Mouse (Mus musculus) embryonic facial prominence, embryonic 12.5 days (tissue): ENCODE measurements around the gene Znrf3. TPM values are rescaled to one million over a fixed set of nuclear protein-coding genes. Genes with fewer than 3 reads are reported as not detected.

Experiments used
- ATAC-seq: fragments of 200-750 bp; cut with Nextera tagmentation; 2 replicates; pipeline ENCODE4 v1.8.0; 2017; ENCODE audit not compliant: insufficient number of reproducible peaks, insufficient read depth, low FRiP score, low TSS enrichment
- H3K27ac ChIP-seq: fragments of 300-500 bp; sonication (generic); 2 replicates; pipeline ENCODE4 v1.5.1; 2016; ENCODE audit warnings: mild to moderate bottlenecking
- H3K27me3 ChIP-seq: fragments of 300-500 bp; sonication (generic); 2 replicates; pipeline ENCODE4 v1.6.1; 2016; ENCODE audit warnings: mild to moderate bottlenecking, moderate library complexity
- H3K36me3 ChIP-seq: fragments of 300-500 bp; sonication (generic); 2 replicates; pipeline ENCODE4 v1.6.1; 2016; ENCODE audit warnings: mild to moderate bottlenecking
- H3K4me1 ChIP-seq: fragments of 300-500 bp; sonication (generic); 2 replicates; pipeline ENCODE4 v1.6.1; 2016
- H3K4me2 ChIP-seq: fragments of 300-500 bp; sonication (generic); replicated peaks from 2 replicates; pipeline ENCODE4 v1.6.1; 2016; ENCODE audit warnings: mild to moderate bottlenecking, moderate library complexity
- H3K4me3 ChIP-seq: fragments of 300-500 bp; sonication (generic); 2 replicates; pipeline ENCODE4 v1.5.1; 2016; ENCODE audit warnings: mild to moderate bottlenecking
- H3K9ac ChIP-seq: fragments of 300-500 bp; sonication (generic); 2 replicates; pipeline ENCODE4 v1.6.1; 2016; ENCODE audit warnings: mild to moderate bottlenecking, moderate library complexity
- H3K9me3 ChIP-seq: fragments of 300-500 bp; sonication (generic); 2 replicates; pipeline ENCODE4 v1.6.1; 2016; ENCODE audit warnings: mild to moderate bottlenecking, moderate library complexity
- whole genome bisulfite sequencing: fragments of 180-500 bp; shearing (Covaris S2); methylation state at CpG from one replicate; pipeline ENCODE4 v1.1.7; 2016; 5-methylcytosine and 5-hydroxymethylcytosine counted together
- polyA plus RNA-seq: library from polyadenylated mRNA; unstranded; fragments of >200 nt; fragmentation: Nextera tagmentation; extraction: Ambion mirVana; gene quantifications from 2 replicates; pipeline ENCODE4 v1.2.1, GENCODE M21; 2016

Gene Znrf3
- polyA plus RNA-seq, 1 experiment from 2014 or later = 12.2 TPM

- H3K9me3 ChIP-seq = no peaks in the 10 kb centered on the region
- no peak overlapping the region for H3K4me2 ChIP-seq
- ATAC-seq = no peak
- H3K4me1 ChIP-seq = no peaks in the 10 kb centered on the region
- H3K27me3 ChIP-seq = no peaks in the 10 kb centered on the region
- H3K9ac ChIP-seq = no peak overlapping the region
- H3K27ac ChIP-seq = no peak overlapping the region
- H3K36me3 ChIP-seq = no peaks in the 10 kb centered on the region
- no peak overlapping the region for H3K4me3 ChIP-seq
These were observed 140.1 kb downstream of the Znrf3 start for GRCm38 (mm10) chr11:5304526-5304925.

GRCm38 (mm10) chr11:5298007-5298372 lies 146.7 kb downstream of the Znrf3 start:
- ATAC-seq = no peak
- Histone ChIP-seq H3K4me1 (peaks cover 28% of the 10 kb centered on the region), H3K9me3 (no peaks in the 10 kb centered on the region), H3K4me3 (no peak overlapping the region), H3K4me2 (0 out of 2 replicates have a peak overlapping the region, but pooled peaks have one; percentile 18), H3K36me3 (no peaks in the 10 kb centered on the region), H3K27me3 (no peaks in the 10 kb centered on the region), H3K9ac (no peak overlapping the region), H3K27ac (no peak overlapping the region)
- WGBS = 25% methylated on average over 1 of the region's 1 CpGs

- Histone ChIP-seq H3K27ac (0 out of 2 replicates have a peak overlapping the region, but pooled peaks have one; percentile 18), H3K4me3 (no peak overlapping the region), H3K4me2 (peak overlapping the region; percentile 18; the same call in 1 of the 2 replicates), H3K36me3 (no peaks in the 10 kb centered on the region), H3K9me3 (no peaks in the 10 kb centered on the region), H3K9ac (no peak overlapping the region), H3K4me1 (peaks cover 28% of the 10 kb centered on the region), H3K27me3 (no peaks in the 10 kb centered on the region)
- ATAC-seq = peak; percentile 64; the same call in 1 of the 2 replicates
- 10% methylated on average over 13 of the region's 13 CpGs for WGBS
These were observed 147.3 kb downstream of the Znrf3 start for GRCm38 (mm10) chr11:5297148-5298006.

- ATAC-seq = no peak
- 0 out of 2 replicates have a peak overlapping the region, but pooled peaks have one; percentile 18 for H3K27ac ChIP-seq
- H3K9me3 ChIP-seq = no peaks in the 10 kb centered on the region
These were observed 148.0 kb downstream of the Znrf3 start for GRCm38 (mm10) chr11:5296576-5297115.

GRCm38 (mm10) chr11:5294805-5295204 lies 149.8 kb downstream of the Znrf3 start:
- Histone ChIP-seq H3K36me3 (no peaks in the 10 kb centered on the region), H3K27me3 (no peaks in the 10 kb centered on the region), H3K4me2 (no peak overlapping the region), H3K4me3 (no peak overlapping the region), H3K4me1 (peaks cover 28% of the 10 kb centered on the region), H3K9ac (no peak overlapping the region), H3K9me3 (no peaks in the 10 kb centered on the region), H3K27ac (no peak overlapping the region)
- 82% methylated on average over 3 of the region's 3 CpGs for WGBS
- ATAC-seq = no peak

More at GRCm38 (mm10) chr11:5296576-5297115, 148.0 kb downstream of the Znrf3 start:
- H3K36me3 ChIP-seq = no peaks in the 10 kb centered on the region
- H3K4me2 ChIP-seq = no peak overlapping the region
- no peaks in the 10 kb centered on the region for H3K27me3 ChIP-seq
- H3K4me3 ChIP-seq = no peak overlapping the region
- H3K9ac ChIP-seq = no peak overlapping the region
- H3K4me1 ChIP-seq = peaks cover 28% of the 10 kb centered on the region
- 32% methylated on average over 2 of the region's 2 CpGs for WGBS

GRCm38 (mm10) chr11:5290691-5291090 lies 154.0 kb downstream of the Znrf3 start:
- H3K4me2 ChIP-seq = no peak overlapping the region
- H3K9me3 ChIP-seq = no peaks in the 10 kb centered on the region
- H3K27ac ChIP-seq = no peak overlapping the region
- ATAC-seq = no peak
- no peak overlapping the region for H3K9ac ChIP-seq
- no peaks in the 10 kb centered on the region for H3K27me3 ChIP-seq
- H3K4me3 ChIP-seq = no peak overlapping the region
- H3K4me1 ChIP-seq = no peaks in the 10 kb centered on the region
- H3K36me3 ChIP-seq = peaks cover 25% of the 10 kb centered on the region
- 14% methylated on average over 5 of the region's 5 CpGs for WGBS

GRCm38 (mm10) chr11:5289826-5290580 lies 154.6 kb downstream of the Znrf3 start:
- Histone ChIP-seq H3K27ac (no peak overlapping the region), H3K9me3 (no peaks in the 10 kb centered on the region), H3K4me3 (no peak overlapping the region), H3K4me1 (no peaks in the 10 kb centered on the region), H3K9ac (no peak overlapping the region), H3K36me3 (peaks cover 30% of the 10 kb centered on the region), H3K4me2 (no peak overlapping the region), H3K27me3 (no peaks in the 10 kb centered on the region)
- no peak for ATAC-seq
- WGBS = 86% methylated on average over 4 of the region's 4 CpGs

- Histone ChIP-seq H3K27ac (no peak overlapping the region), H3K36me3 (peaks cover 72% of the 10 kb centered on the region), H3K4me1 (no peaks in the 10 kb centered on the region), H3K4me2 (no peak overlapping the region), H3K9ac (no peak overlapping the region), H3K4me3 (no peak overlapping the region), H3K9me3 (no peaks in the 10 kb centered on the region), H3K27me3 (no peaks in the 10 kb centered on the region)
- ATAC-seq = no peak
- WGBS = 97% methylated on average over 2 of the region's 2 CpGs
These were observed 160.7 kb downstream of the Znrf3 start for GRCm38 (mm10) chr11:5283987-5284386.

GRCm38 (mm10) chr11:5280932-5281331 lies 163.7 kb downstream of the Znrf3 start:
- 92% methylated on average over 7 of the region's 7 CpGs for WGBS
- H3K27ac ChIP-seq = no peak overlapping the region
- no peaks in the 10 kb centered on the region for H3K27me3 ChIP-seq
- no peaks in the 10 kb centered on the region for H3K4me1 ChIP-seq
- no peak for ATAC-seq
- H3K9me3 ChIP-seq = no peaks in the 10 kb centered on the region
- no peak overlapping the region for H3K4me3 ChIP-seq
- H3K4me2 ChIP-seq = no peak overlapping the region
- no peak overlapping the region for H3K9ac ChIP-seq
- H3K36me3 ChIP-seq = peaks cover 49% of the 10 kb centered on the region

- Histone ChIP-seq H3K4me1 (no peaks in the 10 kb centered on the region), H3K27ac (no peak overlapping the region), H3K36me3 (peaks cover 29% of the 10 kb centered on the region), H3K4me2 (no peak overlapping the region), H3K27me3 (no peaks in the 10 kb centered on the region), H3K4me3 (no peak overlapping the region), H3K9me3 (no peaks in the 10 kb centered on the region), H3K9ac (no peak overlapping the region)
- 81% methylated on average over 2 of the region's 2 CpGs for WGBS
- no peak for ATAC-seq
These were observed 166.2 kb downstream of the Znrf3 start for GRCm38 (mm10) chr11:5278463-5278862.

GRCm38 (mm10) chr11:5277307-5277971 lies 167.2 kb downstream of the Znrf3 start:
- H3K4me1 ChIP-seq = no peaks in the 10 kb centered on the region
- no peak overlapping the region for H3K4me2 ChIP-seq
- no peak for ATAC-seq
- H3K9me3 ChIP-seq = no peaks in the 10 kb centered on the region
- no peak overlapping the region for H3K27ac ChIP-seq
- H3K4me3 ChIP-seq = no peak overlapping the region
- H3K27me3 ChIP-seq = no peaks in the 10 kb centered on the region
- peaks cover 20% of the 10 kb centered on the region for H3K36me3 ChIP-seq
- no peak overlapping the region for H3K9ac ChIP-seq
- WGBS = 64% methylated on average over 5 of the region's 5 CpGs
